Comparison of ENCODE assay signal across 9 mouse cellular contexts in genomic region chr5:135763526-135763925, GRCm38 (mm10). TPM values are rescaled to one million over a fixed set of nuclear protein-coding genes. Genes with fewer than 3 reads are reported as not detected.
A peak's percentile ranks its signal among the peaks of the same experiment; 100 is the strongest.
DNase-seq lines count a peak whose midpoint lies in the region; ATAC-seq and TF ChIP-seq lines count a peak whose summit lies in the region.
"Had no signal": no experiment of that assay in that cellular context is flagged by ENCODE, and none has a peak within 500 bp of the region (broad histone marks: within the 10 kb centered on the region; RNA-seq: fewer than 3 reads in every experiment).

No protein-coding gene starts in this region.

- H3K9me3 ChIP-seq in forebrain, embryonic 10.5 days: no peaks in the 10 kb centered on the region
- no peaks in the 10 kb centered on the region for H3K9me3 ChIP-seq in forebrain, embryonic 15.5 days

- no peaks in the 10 kb centered on the region for H3K4me1 ChIP-seq in forebrain, embryonic 10.5 days
- no peaks in the 10 kb centered on the region for H3K4me1 ChIP-seq in forebrain, embryonic 15.5 days
- H3K4me1 ChIP-seq in small intestine, adult 2 months (ENCODE audit: control insufficient read depth, insufficient read depth, insufficient read length, low read length): peaks cover 3% of the 10 kb centered on the region; the same call in 1 of the 2 replicates

- no peak overlapping the region for H3K4me3 ChIP-seq in forebrain, embryonic 10.5 days
- H3K4me3 ChIP-seq in forebrain, embryonic 15.5 days: no peak overlapping the region
- no peak overlapping the region for H3K4me3 ChIP-seq in layer of hippocampus, adult 2 months
- H3K4me3 ChIP-seq in small intestine, adult 2 months (ENCODE audit: low read depth, low read length): no peak overlapping the region

- intact Hi-C loops in gastrocnemius, postnatal 14 days (cut with DNase I; ENCODE audit: low total_unique reads): loop anchor here (5.0 to 10.0 kb wide), 2 partner anchors 146 to 379 kb away; no protein-coding TSS in a partner anchor

- 5% methylated on average over 7 of the region's 7 CpGs for WGBS in forebrain, embryonic 10.5 days
- WGBS in forebrain, embryonic 15.5 days: 5% methylated on average over 7 of the region's 7 CpGs
- 5% methylated on average over 7 of the region's 7 CpGs for WGBS in small intestine, adult 2 months

- TF ChIP-seq CTCF in layer of hippocampus, adult 2 months (conservative IDR thresholded peaks at IDR 0.05): peak; percentile 95
- peak; percentile 98 for TF ChIP-seq CTCF in small intestine, adult 2 months (IDR thresholded peaks at IDR 0.05; ENCODE audit: extremely low read depth, insufficient read length, insufficient replicate concordance, low read depth, low read length)

- H3K4me2 ChIP-seq in forebrain, embryonic 15.5 days (replicated peaks): no peak overlapping the region

- ATAC-seq in forebrain, embryonic 15.5 days (replicated peaks): no peak

- no peak for TF ChIP-seq POLR2A in small intestine, adult 2 months (IDR thresholded peaks at IDR 0.05; ENCODE audit: low read depth, low read length)

- no peak overlapping the region for H3K9ac ChIP-seq in forebrain, embryonic 15.5 days (replicated peaks)

- no peaks in the 10 kb centered on the region for H3K36me3 ChIP-seq in forebrain, embryonic 10.5 days (replicated peaks)
- H3K36me3 ChIP-seq in forebrain, embryonic 15.5 days: no peaks in the 10 kb centered on the region
- H3K36me3 ChIP-seq in small intestine, adult 2 months (ENCODE audit: control insufficient read depth, insufficient read depth, low read length): no peaks in the 10 kb centered on the region

- H3K27ac ChIP-seq in forebrain, embryonic 10.5 days: no peak overlapping the region
- no peak overlapping the region for H3K27ac ChIP-seq in forebrain, embryonic 15.5 days (replicated peaks)
- H3K27ac ChIP-seq in layer of hippocampus, adult 2 months: no peak overlapping the region
- H3K27ac ChIP-seq in small intestine, adult 2 months (ENCODE audit: insufficient read depth, low read depth, low read length): peak overlapping the region; percentile 57; the same call in 1 of the 2 replicates

- no peaks in the 10 kb centered on the region for H3K27me3 ChIP-seq in forebrain, embryonic 10.5 days (ENCODE audit: poor library complexity, severe bottlenecking)
- H3K27me3 ChIP-seq in forebrain, embryonic 15.5 days: no peaks in the 10 kb centered on the region
- H3K27me3 ChIP-seq in small intestine, adult 2 months (ENCODE audit: control insufficient read depth, insufficient read depth, low read length): no peaks in the 10 kb centered on the region

- DNase-seq in forebrain, embryonic 10.5 days (ENCODE audit: extremely low spot score, low spot score): peak; percentile 69
- peak; percentile 85 for DNase-seq in MN1 (ENCODE audit: low spot score)
- peak; percentile 78 to 82 for DNase-seq in cerebellum, postnatal 25 days
- DNase-seq in gastrocnemius, postnatal 14 days: peak; percentile 64
- DNase-seq in layer of hippocampus, adult 2 months (ENCODE audit: low spot score in 2 of 2): peak; percentile 52 to 80
- DNase-seq in lung, postnatal 4 days: peak; percentile 62 to 81

RNA-seq across cellular contexts. Expression of gene Styxl1, which starts 14.7 kb away (rescaled TPM):
- 0.25 TPM in 1 of 2 replicates, not detected in the other for polyA plus RNA-seq in forebrain, embryonic 10.5 days (2016; fragmentation: Nextera tagmentation; extraction: Ambion mirVana)
- 0.34 TPM in 2 replicates for polyA plus RNA-seq in forebrain, embryonic 15.5 days (2015; fragmentation: Nextera tagmentation; extraction: Ambion mirVana)
- not detected for total RNA-seq in gastrocnemius, postnatal 14 days (2021)
- not detected for total RNA-seq in layer of hippocampus, adult 2 months (2021)
- polyA plus RNA-seq in small intestine, adult 2 months (2012; rRNA removed): 0.15 and 0.19 TPM in 2 replicates

RNA-seq across cellular contexts. Expression of gene Mdh2, which starts 14.8 kb away (rescaled TPM):
- polyA plus RNA-seq in forebrain, embryonic 10.5 days (2016; fragmentation: Nextera tagmentation; extraction: Ambion mirVana): 573 and 579 TPM in 2 replicates
- polyA plus RNA-seq in forebrain, embryonic 15.5 days (2015; fragmentation: Nextera tagmentation; extraction: Ambion mirVana): 554 and 557 TPM in 2 replicates
- total RNA-seq in gastrocnemius, postnatal 14 days (2021): 1,000 to 10,000 TPM; 1,031 to 1,199 TPM
- 100 to 1,000 TPM; 382 to 388 TPM for total RNA-seq in layer of hippocampus, adult 2 months (2021)
- 1,632 and 2,398 TPM in 2 replicates for polyA plus RNA-seq in small intestine, adult 2 months (2012; rRNA removed)

RNA-seq across cellular contexts. Expression of gene Tmem120a, which starts 19.3 kb away (rescaled TPM):
- polyA plus RNA-seq in forebrain, embryonic 10.5 days (2016; fragmentation: Nextera tagmentation; extraction: Ambion mirVana): 54.5 and 61.6 TPM in 2 replicates
- polyA plus RNA-seq in forebrain, embryonic 15.5 days (2015; fragmentation: Nextera tagmentation; extraction: Ambion mirVana): 74.9 and 80.7 TPM in 2 replicates
- total RNA-seq in gastrocnemius, postnatal 14 days (2021): 1 to 10 TPM; 3.8 to 5.2 TPM
- 10 to 100 TPM; 16.9 to 19.8 TPM for total RNA-seq in layer of hippocampus, adult 2 months (2021)
- 111 and 261 TPM in 2 replicates for polyA plus RNA-seq in small intestine, adult 2 months (2012; rRNA removed)

RNA-seq across cellular contexts. Expression of gene Srrm3, which starts 43.2 kb away (rescaled TPM):
- polyA plus RNA-seq in forebrain, embryonic 10.5 days (2016; fragmentation: Nextera tagmentation; extraction: Ambion mirVana): 2.9 and 4.2 TPM in 2 replicates
- 56.0 and 61.2 TPM in 2 replicates for polyA plus RNA-seq in forebrain, embryonic 15.5 days (2015; fragmentation: Nextera tagmentation; extraction: Ambion mirVana)
- not detected for total RNA-seq in gastrocnemius, postnatal 14 days (2021)
- total RNA-seq in layer of hippocampus, adult 2 months (2021): 10 to 100 TPM; 80.9 to 81.4 TPM
- polyA plus RNA-seq in small intestine, adult 2 months (2012; rRNA removed): 0.19 and 0.42 TPM in 2 replicates
- polyA plus RNA-seq: liver, embryonic 16.5 days had no signal
